Mouse (Mus musculus) small intestine, adult 2 months (tissue): ENCODE data around the gene Trank1. TPM values are rescaled to one million over a fixed set of nuclear protein-coding genes. Genes with fewer than 3 reads are reported as not detected.

Experiments used
- H3K27ac ChIP-seq: fragments of 200-500 bp; 2 replicates; pipeline ENCODE4 v1.5.1; 2012; ENCODE audit warnings: low read depth, low read length, control low read depth, inconsistent platforms; ENCODE audit not compliant: insufficient read depth
- H3K27me3 ChIP-seq: fragments of 200-500 bp; 2 replicates; pipeline ENCODE4 v1.6.1; 2012; ENCODE audit warnings: mild to moderate bottlenecking, moderate library complexity, low read length, inconsistent platforms; ENCODE audit not compliant: control insufficient read depth, insufficient read depth
- H3K36me3 ChIP-seq: fragments of 200-500 bp; 2 replicates; pipeline ENCODE4 v1.6.1; 2012; ENCODE audit warnings: mild to moderate bottlenecking, low read length, control low read depth, inconsistent platforms; ENCODE audit not compliant: control insufficient read depth, insufficient read depth
- H3K4me1 ChIP-seq: fragments of 200-500 bp; 2 replicates; pipeline ENCODE4 v1.6.1; 2012; ENCODE audit warnings: low read length, inconsistent platforms, mixed read lengths; ENCODE audit not compliant: control insufficient read depth, insufficient read depth, insufficient read length
- H3K4me3 ChIP-seq: fragments of 200-500 bp; 2 replicates; pipeline ENCODE4 v1.5.1; 2012; ENCODE audit warnings: low read depth, mild to moderate bottlenecking, control low read depth, inconsistent platforms, low read length, moderate library complexity
- CTCF ChIP-seq: fragments of 200-500 bp; IDR thresholded peaks from 2 replicates; pipeline ENCODE4 v1.5.1; 2012; ENCODE audit warnings: low read depth, mild to moderate bottlenecking, control low read depth, inconsistent platforms, low read length, moderate library complexity, mixed read lengths; ENCODE audit not compliant: insufficient replicate concordance, insufficient read length; ENCODE audit errors: extremely low read depth
- POLR2A ChIP-seq: fragments of 200-500 bp; IDR thresholded peaks from 2 replicates; pipeline ENCODE4 v1.6.1; 2012; ENCODE audit warnings: low read depth, mild to moderate bottlenecking, control low read depth, inconsistent platforms, low read length, moderate library complexity
- WGBS: fragments of 180-500 bp; shearing (Covaris S2); methylation state at CpG from one replicate; pipeline ENCODE4 v1.1.7; 2018; 5-methylcytosine and 5-hydroxymethylcytosine counted together
- polyA plus RNA-seq: library from polyadenylated mRNA; depleted of rRNA; stranded (reverse); fragments of >200 nt; gene quantifications from 2 replicates; pipeline ENCODE4 v1.2.3, GENCODE M21; 2012

Gene Trank1
- polyA plus RNA-seq, 1 experiment = 0.03 TPM

GRCm38 (mm10) chr9:111352646-111353045, 41.1 kb downstream of the Trank1 start:
- TF ChIP-seq POLR2A (no peak), CTCF (no peak)
- H3K4me1 ChIP-seq = no peaks in the 10 kb centered on the region
- no peak overlapping the region for H3K27ac ChIP-seq
- H3K4me3 ChIP-seq = no peak overlapping the region
- no peaks in the 10 kb centered on the region for H3K27me3 ChIP-seq
- 48% methylated on average over 3 of the region's 3 CpGs for WGBS
- no peaks in the 10 kb centered on the region for H3K36me3 ChIP-seq

- H3K4me3 ChIP-seq = no peak overlapping the region
- H3K27me3 ChIP-seq = no peaks in the 10 kb centered on the region
- 64% methylated on average over 4 of the region's 4 CpGs for WGBS
- H3K4me1 ChIP-seq = no peaks in the 10 kb centered on the region
- no peaks in the 10 kb centered on the region for H3K36me3 ChIP-seq
- H3K27ac ChIP-seq = no peak overlapping the region
- TF ChIP-seq CTCF (no peak), POLR2A (no peak)
These were observed 43.5 kb downstream of the Trank1 start for GRCm38 (mm10) chr9:111355041-111355440.

DNA sequence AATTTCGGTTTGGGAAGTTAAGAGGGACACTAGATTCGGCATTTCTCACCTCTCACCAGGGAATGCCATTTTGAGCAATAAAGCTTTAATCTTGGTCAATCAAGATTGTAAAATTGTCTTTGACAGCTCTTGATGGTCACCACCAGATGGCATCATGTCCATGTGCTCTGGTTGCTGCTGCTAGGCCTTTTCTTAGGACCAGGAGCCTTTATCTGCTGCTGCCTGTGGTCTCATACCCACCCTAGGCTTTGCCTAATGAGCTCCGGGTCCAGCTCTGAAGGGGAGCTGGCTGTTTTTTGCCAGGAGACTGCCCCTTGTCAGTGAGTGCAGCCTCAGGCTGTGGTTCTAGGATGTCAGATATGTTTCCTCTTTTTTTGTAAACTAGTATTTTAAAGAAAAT, 44.8 kb downstream of the Trank1 start:
- H3K4me3 ChIP-seq = no peak overlapping the region
- no peaks in the 10 kb centered on the region for H3K27me3 ChIP-seq
- 25% methylated on average over 3 of the region's 3 CpGs for WGBS
- TF ChIP-seq POLR2A (no peak), CTCF (peak; percentile 53; the same call in 1 of the 2 replicates)
- H3K4me1 ChIP-seq = no peaks in the 10 kb centered on the region
- H3K27ac ChIP-seq = no peak overlapping the region
- no peaks in the 10 kb centered on the region for H3K36me3 ChIP-seq

- Histone ChIP-seq H3K27ac (no peak overlapping the region), H3K27me3 (no peaks in the 10 kb centered on the region), H3K4me1 (no peaks in the 10 kb centered on the region), H3K36me3 (no peaks in the 10 kb centered on the region), H3K4me3 (no peak overlapping the region)
- 72% methylated on average over 7 of the region's 7 CpGs for WGBS
- TF ChIP-seq POLR2A (no peak), CTCF (no peak)
These were observed 52.1 kb downstream of the Trank1 start for GRCm38 (mm10) chr9:111363656-111364055.

GRCm38 (mm10) chr9:111367713-111368112, 56.2 kb downstream of the Trank1 start:
- WGBS = 65% methylated on average over 2 of the region's 2 CpGs
- H3K27ac ChIP-seq = no peak overlapping the region
- H3K4me1 ChIP-seq = no peaks in the 10 kb centered on the region
- no peaks in the 10 kb centered on the region for H3K36me3 ChIP-seq
- H3K4me3 ChIP-seq = no peak overlapping the region
- TF ChIP-seq POLR2A (no peak), CTCF (no peak)
- no peaks in the 10 kb centered on the region for H3K27me3 ChIP-seq

GRCm38 (mm10) chr9:111372079-111372478, 60.5 kb downstream of the Trank1 start:
- no peaks in the 10 kb centered on the region for H3K36me3 ChIP-seq
- no peaks in the 10 kb centered on the region for H3K27me3 ChIP-seq
- no peak overlapping the region for H3K27ac ChIP-seq
- H3K4me3 ChIP-seq = no peak overlapping the region
- no peak for TF ChIP-seq CTCF
- no peak for TF ChIP-seq POLR2A
- no peaks in the 10 kb centered on the region for H3K4me1 ChIP-seq
- 28% methylated on average over 3 of the region's 3 CpGs for WGBS

GRCm38 (mm10) chr9:111377868-111378267, 66.3 kb downstream of the Trank1 start:
- TF ChIP-seq CTCF = no peak
- no peak for TF ChIP-seq POLR2A
- Histone ChIP-seq H3K27me3 (no peaks in the 10 kb centered on the region), H3K36me3 (no peaks in the 10 kb centered on the region), H3K4me3 (no peak overlapping the region), H3K27ac (no peak overlapping the region), H3K4me1 (no peaks in the 10 kb centered on the region)
- WGBS = 75% methylated on average over 6 of the region's 6 CpGs
